Mouse (Mus musculus): ENCODE results near the gene Gm10139.
"Not testable (repeated sequence)": the region's sequence is repeated elsewhere in the genome, so short reads cannot be mapped to it uniquely, and the experiment has no call there.

The Gm10139 gene

DNA sequence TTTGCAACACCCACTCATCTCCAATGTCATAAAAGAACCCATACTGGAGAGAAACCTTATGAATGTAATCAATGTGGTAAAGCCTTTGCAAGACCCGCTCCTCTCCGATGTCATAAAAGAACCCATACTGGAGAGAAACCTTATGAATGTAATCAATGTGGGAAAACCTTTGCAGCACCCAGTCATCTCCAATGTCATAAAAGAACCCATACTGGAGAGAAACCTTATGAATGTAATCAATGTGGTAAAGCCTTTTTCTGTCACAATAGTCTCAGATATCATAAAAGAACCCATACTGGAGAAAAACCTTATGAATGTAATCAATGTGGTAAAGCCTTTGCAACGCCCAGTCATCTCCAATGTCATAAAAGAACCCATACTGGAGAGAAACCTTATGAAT lies at the start of gene Gm10139:
Gene Gm10139, plus strand, starts transcription at position 301 of the 400 bp plus-strand sequence.
- DNase-seq (ENCODE audit: extremely low read depth, insufficient read length, low spot score), result not testable (repeated sequence)

DNA sequence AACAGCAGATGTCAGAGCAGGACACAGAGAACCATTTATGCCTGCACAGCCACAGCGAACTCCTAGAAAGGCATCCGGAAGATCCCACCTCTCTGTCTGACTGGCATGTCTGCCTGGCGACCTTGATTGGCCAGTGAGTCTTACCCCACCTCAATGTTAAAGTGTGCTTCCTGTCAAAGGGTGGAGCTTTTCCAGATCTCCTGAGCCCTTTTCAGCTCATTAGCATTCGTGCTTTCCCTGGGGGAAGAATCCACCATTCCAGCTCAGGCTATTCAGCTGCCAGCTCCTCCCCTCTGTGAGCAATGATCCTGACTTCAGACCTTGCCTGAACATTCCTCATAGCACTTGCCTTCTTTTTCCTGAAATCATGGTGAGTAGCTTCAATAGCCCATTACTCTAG lies 45.2 kb downstream of the Gm10139 start:
- not testable (repeated sequence) for DNase-seq (ENCODE audit: extremely low read depth, insufficient read length, low spot score)
